Comparison of ENCODE assay signal across 8 mouse cellular contexts in the genomic region with DNA sequence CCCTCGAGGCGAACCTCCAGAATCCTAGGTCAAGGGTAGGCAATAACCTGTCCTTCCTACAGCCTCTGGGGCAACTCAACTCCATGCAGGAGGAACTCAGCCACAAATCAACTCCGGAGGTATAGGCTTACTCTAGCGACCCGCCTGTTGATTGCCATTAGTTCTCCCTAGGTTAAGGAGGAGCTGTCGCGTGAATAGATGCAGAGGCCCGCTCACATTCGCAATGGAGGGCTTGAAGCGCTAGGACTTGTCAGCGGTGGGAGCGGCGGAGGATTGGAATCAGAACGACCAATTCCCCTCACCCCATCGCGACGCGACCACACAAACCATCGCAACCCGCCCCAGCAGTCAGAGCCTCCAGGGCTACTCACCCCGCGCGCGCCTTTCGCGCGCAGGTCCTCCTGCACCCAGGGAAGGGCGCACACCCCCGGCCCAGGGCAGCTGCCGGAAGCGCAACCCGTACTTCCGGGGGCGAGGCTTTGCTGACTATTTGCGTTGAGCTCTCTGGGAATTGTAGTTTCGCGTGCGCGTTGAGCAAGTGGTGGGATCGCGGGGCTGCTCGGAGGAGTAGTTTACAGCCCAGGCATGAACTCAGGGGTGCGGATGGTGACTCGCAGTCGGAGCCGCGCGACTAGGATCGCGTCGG. TPM values are rescaled to one million over a fixed set of nuclear protein-coding genes. Genes with fewer than 3 reads are reported as not detected.
DNase-seq lines count a peak whose midpoint lies in the region; ATAC-seq and TF ChIP-seq lines count a peak whose summit lies in the region.

Gene Tsc2 (minus strand): TSS at position 464 of the 646 bp plus-strand sequence.
Gene Nthl1 (plus strand): TSS at position 514 of the 646 bp plus-strand sequence.

- no peaks in the 10 kb centered on the region for H3K27me3 ChIP-seq in forebrain, embryonic 13.5 days
- no peaks in the 10 kb centered on the region for H3K27me3 ChIP-seq in heart, postnatal 0 days (ENCODE audit: control insufficient read depth, insufficient read depth, low read length)
- no peaks in the 10 kb centered on the region for H3K27me3 ChIP-seq in liver, embryonic 15.5 days
- H3K27me3 ChIP-seq in neural tube, embryonic 12.5 days (replicated peaks), result no peaks in the 10 kb centered on the region
- no peaks in the 10 kb centered on the region for H3K27me3 ChIP-seq in stomach, postnatal 0 days (ENCODE audit: control insufficient read depth, insufficient read depth, low read length)

- DNase-seq in ES-CJ7 (ENCODE audit: low read depth, low spot score), result peak; percentile 92
- DNase-seq in heart, postnatal 0 days (ENCODE audit: low spot score), result peak; percentile 85
- peak; percentile 87 to 92 for DNase-seq in kidney, postnatal 36 days
- peak; percentile 86 for DNase-seq in stomach, postnatal 0 days (ENCODE audit: low spot score)

- peak; percentile 27; the same call in 1 of the 2 replicates for TF ChIP-seq EP300 in heart, postnatal 0 days (IDR thresholded peaks at IDR 0.05; ENCODE audit: low read depth)
- TF ChIP-seq EP300 in stomach, postnatal 0 days (optimal IDR thresholded peaks at IDR 0.05), result no peak

- H3K9ac ChIP-seq in forebrain, embryonic 13.5 days, result peak within 1 kb of the TSS; percentile 81
- peak within 1 kb of the TSS; percentile 54 for H3K9ac ChIP-seq in heart, postnatal 0 days (replicated peaks; ENCODE audit: low read depth, low read length)
- peak within 1 kb of the TSS; percentile 62 for H3K9ac ChIP-seq in liver, embryonic 15.5 days
- H3K9ac ChIP-seq in neural tube, embryonic 12.5 days, result peak within 1 kb of the TSS; percentile 72
- peak within 1 kb of the TSS; percentile 78 for H3K9ac ChIP-seq in stomach, postnatal 0 days (ENCODE audit: low read length)

- no peak; the same call in 1 of the 2 replicates for TF ChIP-seq CTCF in heart, postnatal 0 days (IDR thresholded peaks at IDR 0.05; ENCODE audit: low read depth)
- TF ChIP-seq CTCF in stomach, postnatal 0 days (IDR thresholded peaks at IDR 0.05; ENCODE audit: low read depth), result 0 out of 2 replicates have a peak, but pooled peaks have one; percentile 1

- peak within 1 kb of the TSS; percentile 93 for H3K4me2 ChIP-seq in forebrain, embryonic 13.5 days
- peak within 1 kb of the TSS; percentile 68 for H3K4me2 ChIP-seq in heart, postnatal 0 days (ENCODE audit: low read depth, low read length)
- peak within 1 kb of the TSS; percentile 90 for H3K4me2 ChIP-seq in liver, embryonic 15.5 days
- H3K4me2 ChIP-seq in neural tube, embryonic 12.5 days (replicated peaks), result peak within 1 kb of the TSS; percentile 81
- peak within 1 kb of the TSS; percentile 89 for H3K4me2 ChIP-seq in stomach, postnatal 0 days (replicated peaks; ENCODE audit: low read depth)

- peaks cover 36% of the 10 kb centered on the region for H3K36me3 ChIP-seq in forebrain, embryonic 13.5 days (ENCODE audit: poor library complexity, severe bottlenecking)
- peaks cover 26% of the 10 kb centered on the region for H3K36me3 ChIP-seq in heart, postnatal 0 days (replicated peaks; ENCODE audit: control insufficient read depth, insufficient read depth, low read length)
- peaks cover 28% of the 10 kb centered on the region for H3K36me3 ChIP-seq in liver, embryonic 15.5 days (replicated peaks)
- H3K36me3 ChIP-seq in neural tube, embryonic 12.5 days, result peaks cover 23% of the 10 kb centered on the region
- peaks cover 11% of the 10 kb centered on the region; the same call in 1 of the 2 replicates for H3K36me3 ChIP-seq in stomach, postnatal 0 days (ENCODE audit: control insufficient read depth, insufficient read depth, low read length)

- no peaks in the 10 kb centered on the region for H3K9me3 ChIP-seq in forebrain, embryonic 13.5 days (replicated peaks)
- H3K9me3 ChIP-seq in heart, postnatal 0 days (replicated peaks; ENCODE audit: control insufficient read depth, low read length), result no peaks in the 10 kb centered on the region
- no peaks in the 10 kb centered on the region for H3K9me3 ChIP-seq in liver, embryonic 15.5 days (replicated peaks)
- H3K9me3 ChIP-seq in neural tube, embryonic 12.5 days, result no peaks in the 10 kb centered on the region
- H3K9me3 ChIP-seq in stomach, postnatal 0 days (ENCODE audit: control insufficient read depth, low read length), result no peaks in the 10 kb centered on the region

- WGBS in forebrain, embryonic 13.5 days, result 2% methylated on average over 50 of the region's 51 CpGs
- WGBS in heart, postnatal 0 days, result 2% methylated on average over 51 of the region's 51 CpGs
- WGBS in liver, embryonic 15.5 days (ENCODE audit: insufficient replicate concordance), result 2% methylated on average over 51 of the region's 51 CpGs
- 1% methylated on average over 51 of the region's 51 CpGs for WGBS in neural tube, embryonic 12.5 days
- 1% methylated on average over 51 of the region's 51 CpGs for WGBS in stomach, postnatal 0 days

- peak within 1 kb of the TSS; percentile 66 for H3K4me3 ChIP-seq in forebrain, embryonic 13.5 days
- H3K4me3 ChIP-seq in heart, postnatal 0 days (ENCODE audit: low read depth, low read length), result peak within 1 kb of the TSS; percentile 63
- peak within 1 kb of the TSS; percentile 70 for H3K4me3 ChIP-seq in liver, embryonic 15.5 days (replicated peaks)
- peak within 1 kb of the TSS; percentile 72 for H3K4me3 ChIP-seq in neural tube, embryonic 12.5 days
- peak within 1 kb of the TSS; percentile 68 for H3K4me3 ChIP-seq in stomach, postnatal 0 days (ENCODE audit: low read depth, low read length)

- ATAC-seq in cerebellum, adult (ENCODE audit: insufficient number of reproducible peaks, low FRiP score, low TSS enrichment), result peak; percentile 62; the same call in 1 of the 2 replicates
- ATAC-seq in forebrain, embryonic 13.5 days, result peak; percentile 95
- ATAC-seq in heart, postnatal 0 days (ENCODE audit: insufficient read depth, low read depth), result peak; percentile 69
- peak; percentile 73 for ATAC-seq in liver, embryonic 15.5 days (ENCODE audit: insufficient read depth)
- ATAC-seq in neural tube, embryonic 12.5 days (ENCODE audit: low FRiP score, low read depth), result peak; percentile 91
- peak; percentile 74 for ATAC-seq in stomach, postnatal 0 days (ENCODE audit: low FRiP score, low TSS enrichment)

- peak within 1 kb of the TSS; percentile 59 for H3K27ac ChIP-seq in forebrain, embryonic 13.5 days
- H3K27ac ChIP-seq in heart, postnatal 0 days (ENCODE audit: low read depth), result peak within 1 kb of the TSS; percentile 80
- H3K27ac ChIP-seq in liver, embryonic 15.5 days (replicated peaks), result peak within 1 kb of the TSS; percentile 69
- no peak within 1 kb of the TSS for H3K27ac ChIP-seq in neural tube, embryonic 12.5 days
- peak within 1 kb of the TSS; percentile 96 for H3K27ac ChIP-seq in stomach, postnatal 0 days (replicated peaks)

- peaks cover 18% of the 10 kb centered on the region for H3K4me1 ChIP-seq in forebrain, embryonic 13.5 days
- peaks cover 16% of the 10 kb centered on the region for H3K4me1 ChIP-seq in heart, postnatal 0 days (ENCODE audit: control insufficient read depth, insufficient read depth)
- H3K4me1 ChIP-seq in liver, embryonic 15.5 days (replicated peaks), result peaks cover 36% of the 10 kb centered on the region
- peaks cover 15% of the 10 kb centered on the region for H3K4me1 ChIP-seq in neural tube, embryonic 12.5 days
- peaks cover 3% of the 10 kb centered on the region; the same call in 1 of the 2 replicates for H3K4me1 ChIP-seq in stomach, postnatal 0 days (replicated peaks; ENCODE audit: control insufficient read depth, insufficient read depth)

RNA-seq across cellular contexts. Expression of gene Tsc2, which starts in this region (rescaled TPM):
- polyA plus RNA-seq in forebrain, embryonic 13.5 days (2015; fragmentation: Nextera tagmentation; extraction: Ambion mirVana), result 60.5 and 75.1 TPM in 2 replicates
- total RNA-seq in heart, postnatal 0 days (2014; rRNA removed; ENCODE audit: low replicate concordance), result 55.4 and 88.7 TPM in 2 replicates
- 29.2 and 34.4 TPM in 2 replicates for polyA plus RNA-seq in heart, postnatal 0 days (2015; fragmentation: Nextera tagmentation; extraction: Ambion mirVana)
- polyA plus RNA-seq in liver, embryonic 15.5 days (2015; fragmentation: Nextera tagmentation; extraction: Ambion mirVana), result 18.8 and 21.4 TPM in 2 replicates
- polyA plus RNA-seq in neural tube, embryonic 12.5 days (2016; fragmentation: Nextera tagmentation; extraction: Ambion mirVana), result 66.5 and 75.0 TPM in 2 replicates
- polyA plus RNA-seq in stomach, postnatal 0 days (2015; fragmentation: Nextera tagmentation; extraction: Ambion mirVana), result 36.2 and 37.0 TPM in 2 replicates

RNA-seq across cellular contexts. Expression of gene Nthl1, which starts in this region (rescaled TPM):
- 13.8 and 15.3 TPM in 2 replicates for polyA plus RNA-seq in forebrain, embryonic 13.5 days (2015; fragmentation: Nextera tagmentation; extraction: Ambion mirVana)
- 3.7 and 10.0 TPM in 2 replicates for total RNA-seq in heart, postnatal 0 days (2014; rRNA removed; ENCODE audit: low replicate concordance)
- 5.7 and 7.3 TPM in 2 replicates for polyA plus RNA-seq in heart, postnatal 0 days (2015; fragmentation: Nextera tagmentation; extraction: Ambion mirVana)
- polyA plus RNA-seq in liver, embryonic 15.5 days (2015; fragmentation: Nextera tagmentation; extraction: Ambion mirVana), result 5.8 and 6.4 TPM in 2 replicates
- polyA plus RNA-seq in neural tube, embryonic 12.5 days (2016; fragmentation: Nextera tagmentation; extraction: Ambion mirVana), result 10.5 and 12.4 TPM in 2 replicates
- 8.0 and 8.4 TPM in 2 replicates for polyA plus RNA-seq in stomach, postnatal 0 days (2015; fragmentation: Nextera tagmentation; extraction: Ambion mirVana)
